8 mouse cellular contexts compared by ENCODE assay signal in the genomic region with DNA sequence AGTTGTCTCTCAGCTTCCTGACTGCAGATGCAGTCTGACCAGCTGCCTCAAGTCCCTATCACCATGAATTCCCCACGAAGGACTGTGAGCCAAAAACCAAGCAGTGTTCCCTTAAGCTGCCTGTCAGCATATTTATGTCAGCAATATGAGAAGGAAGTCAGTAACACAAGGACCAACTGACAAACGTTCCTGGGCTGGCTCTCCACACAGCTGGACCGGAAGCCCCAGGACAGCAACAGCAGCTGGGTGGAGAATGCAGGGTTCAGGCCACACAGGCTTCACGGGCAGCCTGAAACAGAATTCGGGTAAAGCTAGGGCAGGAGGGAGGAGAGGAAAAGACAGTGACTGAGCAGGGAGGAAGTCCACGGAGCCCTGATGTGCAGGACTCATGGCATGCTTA. TPM values are rescaled to one million over a fixed set of nuclear protein-coding genes. Genes with fewer than 3 reads are reported as not detected.
DNase-seq lines count a peak whose midpoint lies in the region; ATAC-seq and TF ChIP-seq lines count a peak whose summit lies in the region.

No protein-coding gene starts in this region.

- 45% methylated on average over 6 of the region's 6 CpGs for WGBS in limb, embryonic 15.5 days

- no peak for TF ChIP-seq CTCF in left cerebral cortex, adult 2 months (IDR thresholded peaks at IDR 0.05)

- H3K4me1 ChIP-seq in limb, embryonic 15.5 days: peaks cover 6% of the 10 kb centered on the region; the same call in 1 of the 2 replicates

- no peak overlapping the region for H3K4me3 ChIP-seq in left cerebral cortex, adult 2 months
- no peak overlapping the region for H3K4me3 ChIP-seq in limb, embryonic 15.5 days

- no peak overlapping the region for H3K4me2 ChIP-seq in limb, embryonic 15.5 days

- H3K9me3 ChIP-seq in limb, embryonic 15.5 days: no peaks in the 10 kb centered on the region

- H3K36me3 ChIP-seq in limb, embryonic 15.5 days: no peaks in the 10 kb centered on the region

- 0 out of 2 replicates have a peak overlapping the region, but pooled peaks have one; percentile 36 for H3K27ac ChIP-seq in left cerebral cortex, adult 2 months
- peak overlapping the region; percentile 68 for H3K27ac ChIP-seq in limb, embryonic 15.5 days

- DNase-seq in left cerebral cortex, adult 2 months (ENCODE audit: extremely low spot score in 1 of 2, low spot score in 2 of 2): no peak
- DNase-seq in left cerebral cortex, adult 9 months (ENCODE audit: low spot score in 2 of 2): no peak
- peak; percentile 80 to 82 for DNase-seq in heart, postnatal 10 days
- DNase-seq in skeletal muscle tissue, adult 2 months (ENCODE audit: low read depth, low spot score): peak; percentile 78
- DNase-seq in B cell, adult 2 months: no peak
- no peak for DNase-seq in ovary, postnatal 36 days (ENCODE audit: low spot score)

- ATAC-seq in limb, embryonic 15.5 days (ENCODE audit: insufficient number of reproducible peaks, low FRiP score, low TSS enrichment, low read depth): no peak; the same call in 1 of the 2 replicates
- ATAC-seq in inflammation-experienced regulatory T-cells, adult 6 months: no peak

- intact Hi-C loops in left cerebral cortex, adult 2 months (cut with DNase I): no loop called here
- intact Hi-C loops in heart, postnatal 10 days (cut with DNase I): no loop called here

- no peaks in the 10 kb centered on the region for H3K27me3 ChIP-seq in limb, embryonic 15.5 days

- H3K9ac ChIP-seq in limb, embryonic 15.5 days: no peak overlapping the region

RNA-seq across cellular contexts. Expression of a gene that starts 7.6 kb away (rescaled TPM):
- total RNA-seq in left cerebral cortex, adult 2 months (2021): 10 to 100 TPM; 30.5 to 35.4 TPM
- total RNA-seq in heart, postnatal 10 days (2021): 10 to 100 TPM; 28.2 to 30.9 TPM
- polyA plus RNA-seq in limb, embryonic 15.5 days (2015; fragmentation: Nextera tagmentation; extraction: Ambion mirVana): 54.9 and 61.3 TPM in 2 replicates
- 10 to 100 TPM; 75.1 to 91.9 (median 89.0) TPM for polyA plus RNA-seq in inflammation-experienced regulatory T-cells, adult 6 months (2017; shearing (Covaris generic))

RNA-seq across cellular contexts. Expression of a gene that starts 50.8 kb away (rescaled TPM):
- total RNA-seq in left cerebral cortex, adult 2 months (2021): 10 to 100 TPM; 89.7 to 94.6 TPM
- 10 to 100 TPM; 86.2 to 99.2 TPM for total RNA-seq in heart, postnatal 10 days (2021)
- polyA plus RNA-seq in limb, embryonic 15.5 days (2015; fragmentation: Nextera tagmentation; extraction: Ambion mirVana): 7.5 and 8.3 TPM in 2 replicates
- polyA plus RNA-seq in inflammation-experienced regulatory T-cells, adult 6 months (2017; shearing (Covaris generic)): 10 to 100 TPM; 22.3 to 29.7 (median 25.2) TPM

Comparison
In these comparisons a context has a peak if more than half of its experiments do, and no peak if none do; other contexts are left out.
1. DNase-seq: peak in heart, postnatal 10 days (2 of 2) and skeletal muscle tissue, adult 2 months (single experiment); none in left cerebral cortex, adult 2 months (0 of 2), left cerebral cortex, adult 9 months (0 of 2), B cell, adult 2 months (0 of 2) and ovary, postnatal 36 days (single experiment).